Comparison of ENCODE assay signal across 9 mouse cellular contexts in genomic region chr6:34684886-34685285, GRCm38 (mm10).
DNase-seq lines count a peak whose midpoint lies in the region; ATAC-seq and TF ChIP-seq lines count a peak whose summit lies in the region.
"Had no signal": no experiment of that assay in that cellular context is flagged by ENCODE, and none has a peak within 500 bp of the region (broad histone marks: within the 10 kb centered on the region; RNA-seq: fewer than 3 reads in every experiment).

No protein-coding gene starts in this region.

- intact Hi-C loops in left cerebral cortex, postnatal 25 days (cut with DNase I) = no loop called here

- CTCF ChIA-PET in Patski (lab: Charles Lee) = interaction anchor here (1.4 kb wide), 1 partner anchor 33 kb away, joined by 4 read pairs; no protein-coding TSS in a partner anchor

- no peak overlapping the region for H3K9ac ChIP-seq in limb, embryonic 15.5 days
- H3K9ac ChIP-seq: hindbrain, embryonic 15.5 days had no signal

- POLR2A ChIA-PET in Patski (lab: Charles Lee) = interaction anchor here (1.4 kb wide), 1 partner anchor 87 kb away, joined by 3 read pairs; the partner anchor contains the start of gene Cald1

- peaks cover 45% of the 10 kb centered on the region for H3K4me1 ChIP-seq in embryonic facial prominence, embryonic 10.5 days
- peaks cover 28% of the 10 kb centered on the region for H3K4me1 ChIP-seq in limb, embryonic 15.5 days
- H3K4me1 ChIP-seq: hindbrain, embryonic 15.5 days had no signal

- DNase-seq in Patski (ENCODE audit: low read depth, low spot score) = no peak
- peak; percentile 57 for DNase-seq in embryonic facial prominence, embryonic 10.5 days (ENCODE audit: low spot score)
- DNase-seq in heart, postnatal 4 days = peak; percentile 39
- DNase-seq in spleen, postnatal 14 days (ENCODE audit: low spot score in 2 of 2) = no peak
- no peak for DNase-seq in left cerebral cortex, postnatal 25 days (ENCODE audit: low spot score in 2 of 2)

- no peak overlapping the region for H3K4me3 ChIP-seq in embryonic facial prominence, embryonic 10.5 days
- H3K4me3 ChIP-seq in limb, embryonic 15.5 days = no peak overlapping the region
- H3K4me3 ChIP-seq: hindbrain, embryonic 15.5 days; myocyte had no signal

- no peaks in the 10 kb centered on the region for H3K9me3 ChIP-seq in embryonic facial prominence, embryonic 10.5 days
- H3K9me3 ChIP-seq in limb, embryonic 15.5 days = no peaks in the 10 kb centered on the region
- H3K9me3 ChIP-seq: hindbrain, embryonic 15.5 days had no signal

- H3K27me3 ChIP-seq in Patski = no peaks in the 10 kb centered on the region
- no peaks in the 10 kb centered on the region for H3K27me3 ChIP-seq in embryonic facial prominence, embryonic 10.5 days (replicated peaks; ENCODE audit: low read depth, poor library complexity, severe bottlenecking)
- no peaks in the 10 kb centered on the region for H3K27me3 ChIP-seq in limb, embryonic 15.5 days
- H3K27me3 ChIP-seq: hindbrain, embryonic 15.5 days had no signal

- in situ Hi-C loops in Patski (cut with MboI; ENCODE audit: low pct_unique_long_range_greater_than_20kb) = no loop called here

- H3K36me3 ChIP-seq in embryonic facial prominence, embryonic 10.5 days (replicated peaks) = peaks cover 8% of the 10 kb centered on the region
- peaks cover 11% of the 10 kb centered on the region; the same call in 1 of the 2 replicates for H3K36me3 ChIP-seq in limb, embryonic 15.5 days
- H3K36me3 ChIP-seq: hindbrain, embryonic 15.5 days had no signal

- no peak for TF ChIP-seq CTCF in Patski (IDR thresholded peaks at IDR 0.05)

- peak overlapping the region; percentile 84 for H3K27ac ChIP-seq in embryonic facial prominence, embryonic 10.5 days (replicated peaks)
- H3K27ac ChIP-seq in limb, embryonic 15.5 days = peak overlapping the region; percentile 89
- H3K27ac ChIP-seq: hindbrain, embryonic 15.5 days had no signal

- ATAC-seq in Patski = peak; percentile 70
- ATAC-seq in limb, embryonic 15.5 days (ENCODE audit: insufficient number of reproducible peaks, low FRiP score, low TSS enrichment, low read depth) = no peak
- ATAC-seq in megakaryocyte, adult 5-6 weeks (ENCODE audit: poor library complexity, severe bottlenecking) = no peak

- peak overlapping the region; percentile 19; the same call in 1 of the 2 replicates for H3K4me2 ChIP-seq in limb, embryonic 15.5 days
- H3K4me2 ChIP-seq: hindbrain, embryonic 15.5 days had no signal

- WGBS in embryonic facial prominence, embryonic 10.5 days = 18% methylated on average over 8 of the region's 8 CpGs
- WGBS in limb, embryonic 15.5 days = 17% methylated on average over 8 of the region's 8 CpGs

Comparison
In these comparisons a context has a peak if more than half of its experiments do, and no peak if none do; other contexts are left out.
1. DNase-seq: peak in embryonic facial prominence, embryonic 10.5 days (single experiment) and heart, postnatal 4 days (single experiment); none in Patski (single experiment), spleen, postnatal 14 days (0 of 2) and left cerebral cortex, postnatal 25 days (0 of 2).